Mouse (Mus musculus) C2C12 (cell line): ENCODE measurements around the gene Tmem40.

Experiments used
- CEBPB ChIP-seq: IDR thresholded peaks from one replicate; pipeline ENCODE4 v1.6.1; 2011; ENCODE audit warnings: low read depth, mild to moderate bottlenecking, control low read depth, moderate library complexity
- CTCF ChIP-seq: IDR thresholded peaks from one replicate; pipeline ENCODE4 v1.5.1; 2011; ENCODE audit not compliant: control insufficient read depth, insufficient read depth, insufficient read length
- FOSL1 ChIP-seq: IDR thresholded peaks from one replicate; pipeline ENCODE4 v1.8.0; 2011; ENCODE audit warnings: mild to moderate bottlenecking, low read length; ENCODE audit not compliant: poor library complexity, insufficient read depth, severe bottlenecking
- MAX ChIP-seq: IDR thresholded peaks from one replicate; pipeline ENCODE4 v1.6.1; 2011; ENCODE audit warnings: mild to moderate bottlenecking, control low read depth
- MYOD1 ChIP-seq: IDR thresholded peaks from one replicate; pipeline ENCODE4 v1.6.1; 2011; ENCODE audit warnings: low read depth; ENCODE audit not compliant: control insufficient read depth, insufficient read length
- MYOG ChIP-seq: IDR thresholded peaks from one replicate; pipeline ENCODE4 v1.6.1; 2011; ENCODE audit not compliant: control insufficient read depth, insufficient read length; ENCODE audit errors: extremely low read depth
- USF1 ChIP-seq: IDR thresholded peaks from one replicate; pipeline ENCODE4 v1.6.1; 2011; ENCODE audit warnings: low read depth, mild to moderate bottlenecking, control low read depth, moderate library complexity

DNA sequence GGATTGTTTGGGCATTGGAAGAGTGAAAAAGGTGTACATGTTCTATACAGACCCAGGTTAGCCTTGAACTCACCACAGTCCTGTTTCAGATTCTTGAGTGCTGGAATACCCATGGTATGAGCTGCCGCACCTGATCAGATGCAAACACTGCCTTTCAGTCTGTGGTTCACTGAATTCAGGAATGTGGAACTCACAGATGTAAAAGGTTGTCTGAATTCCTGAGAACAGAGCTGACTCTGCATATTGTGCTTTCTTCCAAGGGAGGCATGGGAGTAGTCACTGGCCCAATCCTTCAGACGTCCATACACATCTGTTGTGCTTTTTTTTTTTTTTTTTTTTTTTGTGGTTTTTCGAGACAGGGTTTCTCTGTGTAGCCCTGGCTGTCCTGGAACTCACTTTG is 50.9 kb downstream of the Tmem40 start:
- TF ChIP-seq CTCF (no peak), USF1 (no peak), MAX (no peak), MYOD1 (no peak), FOSL1 (no peak), MYOG (no peak), CEBPB (no peak)
